Mouse (Mus musculus): ENCODE measurements around the gene Npas4. TPM values are rescaled to one million over a fixed set of nuclear protein-coding genes. Genes with fewer than 3 reads are reported as not detected.
"Not testable (repeated sequence)": the region's sequence is repeated elsewhere in the genome, so short reads cannot be mapped to it uniquely, and the experiment has no call there.

Npas4 gene
- polyA plus RNA-seq, 1 experiment = 7.8 TPM

DNA sequence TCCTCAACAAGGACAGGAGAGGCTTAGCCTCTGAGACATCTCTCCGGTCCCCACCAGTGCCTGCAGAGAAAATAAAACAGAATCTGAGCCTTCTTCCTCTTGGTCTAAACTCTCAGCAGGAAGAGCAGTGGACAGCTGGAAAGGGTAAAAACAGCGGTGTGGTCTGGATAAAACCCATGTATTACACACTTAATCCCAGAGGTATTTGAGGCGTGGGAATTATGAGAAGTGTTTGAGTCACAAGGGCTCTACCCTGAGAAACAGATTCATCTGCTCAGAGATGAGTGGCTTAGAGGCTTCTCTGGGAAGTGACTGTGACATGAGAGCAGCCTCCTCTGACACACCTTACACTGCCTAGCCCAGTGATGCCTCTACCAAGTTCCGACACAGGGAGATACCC lies 27.5 kb upstream of the Npas4 start:
- no peak for DNase-seq (ENCODE audit: low read depth)
- TF ChIP-seq CTCF (IDR thresholded peaks at IDR 0.05; ENCODE audit: borderline replicate concordance, extremely low read depth, insufficient read depth, insufficient read length) (no peak), POLR2A (IDR thresholded peaks at IDR 0.05; ENCODE audit: borderline replicate concordance, extremely low read depth, insufficient read depth, insufficient read length, poor library complexity, severe bottlenecking) (no peak)

DNA sequence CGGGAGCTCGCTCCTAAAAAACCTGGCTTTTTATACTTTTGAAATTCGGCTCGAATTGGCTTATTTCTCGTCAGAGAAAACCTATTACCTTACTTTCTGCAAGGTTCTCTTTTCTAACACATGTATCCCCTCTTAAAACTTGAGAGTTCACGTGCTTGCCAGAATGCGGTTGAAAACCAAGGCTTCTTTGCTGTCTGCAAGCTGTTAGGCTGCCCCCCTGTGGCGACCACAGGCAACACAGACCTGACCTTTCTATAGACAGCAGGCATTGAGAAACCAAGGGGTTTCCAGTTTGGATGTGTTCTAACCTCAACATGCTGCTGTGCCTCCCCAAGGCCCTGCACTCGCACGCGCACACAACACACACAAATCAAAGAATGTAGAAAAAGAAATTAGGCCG lies 26.7 kb upstream of the Npas4 start:
- TF ChIP-seq POLR2A (IDR thresholded peaks at IDR 0.05; ENCODE audit: borderline replicate concordance, extremely low read depth, insufficient read depth, insufficient read length, poor library complexity, severe bottlenecking) (no peak), CTCF (IDR thresholded peaks at IDR 0.05; ENCODE audit: borderline replicate concordance, extremely low read depth, insufficient read depth, insufficient read length) (peak; percentile 91)
- peak; percentile 85 for DNase-seq (ENCODE audit: low read depth)

DNA sequence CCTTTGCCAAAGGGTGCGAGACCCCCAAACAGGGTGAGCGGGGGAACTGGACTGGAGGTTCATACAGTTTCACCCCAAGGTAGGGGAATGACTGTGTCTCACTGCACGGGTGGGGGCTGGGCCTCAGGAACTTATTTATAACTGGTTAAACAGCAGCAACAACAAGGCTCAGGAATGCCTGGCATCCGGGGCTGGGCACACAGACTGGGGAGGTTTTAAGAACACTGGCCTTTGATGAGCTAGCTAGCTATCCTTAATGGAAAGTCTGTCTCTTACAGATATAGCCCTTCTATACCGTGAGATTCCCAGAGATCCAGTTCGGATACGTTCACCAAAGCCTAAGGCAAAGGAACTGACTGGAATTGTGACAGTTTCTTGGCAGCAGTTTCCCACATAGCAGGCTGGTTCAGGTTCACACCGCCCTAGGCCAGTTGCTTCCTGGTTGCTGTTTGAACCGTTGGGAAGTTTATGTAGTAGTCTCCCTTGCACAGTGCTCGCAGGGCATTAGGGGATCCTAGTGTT lies 26.2 kb upstream of the Npas4 start:
- TF ChIP-seq POLR2A (IDR thresholded peaks at IDR 0.05; ENCODE audit: borderline replicate concordance, extremely low read depth, insufficient read depth, insufficient read length, poor library complexity, severe bottlenecking) = no peak
- no peak for TF ChIP-seq CTCF (IDR thresholded peaks at IDR 0.05; ENCODE audit: borderline replicate concordance, extremely low read depth, insufficient read depth, insufficient read length)
- DNase-seq (ENCODE audit: low read depth) = peak; percentile 71

DNA sequence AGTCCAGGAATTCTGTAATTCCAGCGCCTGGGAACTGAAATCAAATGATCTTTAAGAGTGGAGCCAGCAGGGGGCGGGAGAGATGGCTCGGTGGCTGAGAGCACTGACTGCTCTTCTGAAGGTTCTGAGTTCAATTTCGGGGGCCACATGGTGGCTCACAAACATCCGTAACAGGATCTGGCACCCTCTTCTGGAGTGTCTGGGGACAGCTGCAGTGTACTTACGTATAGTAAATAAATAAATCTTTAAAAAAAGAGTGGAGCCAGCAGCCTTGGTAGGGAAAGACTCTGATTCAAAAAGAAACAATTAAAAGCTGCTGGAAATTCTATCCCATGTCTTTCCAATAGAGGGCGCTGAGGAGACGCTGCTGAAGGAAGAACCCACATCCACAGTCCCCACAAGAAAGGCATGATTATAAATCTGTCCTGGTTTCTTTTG lies 24.9 kb upstream of the Npas4 start:
- DNase-seq (ENCODE audit: low read depth) = peak; percentile 64
- TF ChIP-seq POLR2A (IDR thresholded peaks at IDR 0.05; ENCODE audit: borderline replicate concordance, extremely low read depth, insufficient read depth, insufficient read length, poor library complexity, severe bottlenecking) = no peak
- TF ChIP-seq CTCF (IDR thresholded peaks at IDR 0.05; ENCODE audit: borderline replicate concordance, extremely low read depth, insufficient read depth, insufficient read length) = peak; percentile 61; the same call in 1 of the 2 replicates

DNA sequence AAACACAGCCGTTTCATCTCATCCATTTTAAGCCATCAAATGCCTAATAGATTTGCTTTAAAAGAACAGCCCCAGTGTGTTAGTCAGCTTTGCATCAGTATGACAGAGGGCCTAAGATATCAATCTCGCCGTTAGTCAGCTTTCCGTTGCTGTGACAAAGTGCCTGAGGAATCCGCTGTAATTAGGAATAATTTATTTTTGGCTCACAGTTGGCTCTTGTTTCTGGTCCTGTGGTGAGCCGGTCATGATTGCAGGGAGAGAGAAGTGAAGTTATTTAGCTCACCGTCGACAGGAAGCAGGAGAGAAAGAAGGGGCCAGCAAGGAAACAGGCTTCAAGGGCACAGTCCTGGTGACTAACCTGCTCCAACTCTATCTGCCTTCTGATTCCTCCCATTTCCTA lies 23.0 kb upstream of the Npas4 start:
- TF ChIP-seq POLR2A (IDR thresholded peaks at IDR 0.05; ENCODE audit: borderline replicate concordance, extremely low read depth, insufficient read depth, insufficient read length, poor library complexity, severe bottlenecking) = no peak
- no peak for TF ChIP-seq CTCF (IDR thresholded peaks at IDR 0.05; ENCODE audit: borderline replicate concordance, extremely low read depth, insufficient read depth, insufficient read length)
- no peak for DNase-seq (ENCODE audit: low read depth)

DNA sequence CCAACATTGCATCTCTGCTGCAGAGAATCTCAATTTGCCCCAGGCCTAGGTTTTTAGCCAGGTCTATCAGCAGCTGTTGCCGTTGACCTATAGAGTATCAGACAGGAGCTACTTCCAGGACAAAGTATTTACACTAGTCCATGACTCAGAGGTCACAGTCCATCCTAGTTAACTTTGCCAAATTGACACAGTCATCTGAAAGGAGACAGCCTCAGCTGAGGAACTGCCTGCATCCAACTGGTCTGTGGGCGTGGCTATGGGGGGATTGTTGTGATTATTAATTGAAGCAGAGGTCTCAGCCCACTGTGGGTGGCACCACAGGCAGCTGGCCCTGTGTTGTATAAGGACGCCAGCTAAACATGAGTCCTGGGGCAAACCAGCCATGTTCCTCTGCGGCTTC lies 14.8 kb upstream of the Npas4 start:
- TF ChIP-seq POLR2A (IDR thresholded peaks at IDR 0.05; ENCODE audit: borderline replicate concordance, extremely low read depth, insufficient read depth, insufficient read length, poor library complexity, severe bottlenecking) (no peak), CTCF (IDR thresholded peaks at IDR 0.05; ENCODE audit: borderline replicate concordance, extremely low read depth, insufficient read depth, insufficient read length) (no peak)
- no peak for DNase-seq (ENCODE audit: low read depth)

DNA sequence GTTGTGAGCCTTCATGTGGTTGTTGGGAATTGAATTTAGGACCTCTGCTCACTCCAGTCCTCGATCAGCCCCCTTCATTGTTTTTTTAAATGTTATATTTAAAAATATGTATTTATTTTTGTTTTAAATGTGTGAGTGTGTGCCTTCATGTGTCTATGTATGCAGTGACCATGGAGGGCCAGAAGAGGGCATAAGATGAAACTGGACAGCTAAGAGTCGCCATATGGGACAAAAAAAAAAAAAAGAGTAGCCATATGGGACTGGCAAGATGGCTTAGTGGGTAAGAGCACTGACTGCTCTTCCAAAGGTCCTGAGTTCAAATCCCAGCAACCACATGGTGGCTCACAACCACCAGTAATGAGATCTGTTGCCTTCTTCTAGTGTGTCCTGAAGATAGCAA lies 13.5 kb upstream of the Npas4 start:
- DNase-seq (ENCODE audit: low read depth) = not testable (repeated sequence)

DNA sequence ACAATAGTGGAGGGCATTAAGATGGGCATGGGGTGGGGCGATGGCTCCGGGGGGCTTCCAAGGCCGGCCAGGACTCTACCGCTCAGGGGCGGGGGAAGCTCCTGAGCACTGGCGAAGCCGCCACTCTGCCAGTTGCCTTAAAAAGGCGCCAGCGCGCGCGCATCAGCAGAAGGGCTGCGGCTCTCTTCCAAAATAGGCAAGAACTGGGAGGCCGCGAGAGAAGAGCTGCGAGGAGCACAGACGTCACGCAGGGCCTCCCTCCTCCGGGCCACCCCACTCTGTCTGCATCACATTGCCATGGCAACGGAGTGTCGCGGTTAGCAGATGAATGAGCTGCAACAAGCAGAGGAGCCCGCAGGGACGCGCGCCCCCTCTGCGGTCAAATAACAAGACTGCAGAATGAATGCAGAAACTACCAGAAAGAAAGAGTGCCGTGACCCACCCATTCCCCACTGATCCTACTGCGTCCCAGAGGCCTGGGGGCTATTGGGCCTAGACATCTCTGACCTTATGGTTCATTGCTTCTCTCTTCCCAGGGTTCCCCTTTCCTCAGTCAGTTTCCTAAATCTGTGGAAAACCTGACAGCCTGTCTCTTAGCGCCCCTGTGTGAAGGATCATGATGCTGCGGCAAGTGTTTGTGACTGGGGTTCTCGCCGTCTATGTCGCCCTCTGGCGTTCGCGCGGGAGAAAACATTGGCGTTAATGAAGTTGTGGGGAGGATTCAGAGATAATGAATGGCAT lies 11.7 kb upstream of the Npas4 start:
- DNase-seq (ENCODE audit: low read depth) = peak; percentile 99
- TF ChIP-seq CTCF (IDR thresholded peaks at IDR 0.05; ENCODE audit: borderline replicate concordance, extremely low read depth, insufficient read depth, insufficient read length) (peak; percentile 98), POLR2A (IDR thresholded peaks at IDR 0.05; ENCODE audit: borderline replicate concordance, extremely low read depth, insufficient read depth, insufficient read length, poor library complexity, severe bottlenecking) (0 out of 2 replicates have a peak, but pooled peaks have one; percentile 7)

DNA sequence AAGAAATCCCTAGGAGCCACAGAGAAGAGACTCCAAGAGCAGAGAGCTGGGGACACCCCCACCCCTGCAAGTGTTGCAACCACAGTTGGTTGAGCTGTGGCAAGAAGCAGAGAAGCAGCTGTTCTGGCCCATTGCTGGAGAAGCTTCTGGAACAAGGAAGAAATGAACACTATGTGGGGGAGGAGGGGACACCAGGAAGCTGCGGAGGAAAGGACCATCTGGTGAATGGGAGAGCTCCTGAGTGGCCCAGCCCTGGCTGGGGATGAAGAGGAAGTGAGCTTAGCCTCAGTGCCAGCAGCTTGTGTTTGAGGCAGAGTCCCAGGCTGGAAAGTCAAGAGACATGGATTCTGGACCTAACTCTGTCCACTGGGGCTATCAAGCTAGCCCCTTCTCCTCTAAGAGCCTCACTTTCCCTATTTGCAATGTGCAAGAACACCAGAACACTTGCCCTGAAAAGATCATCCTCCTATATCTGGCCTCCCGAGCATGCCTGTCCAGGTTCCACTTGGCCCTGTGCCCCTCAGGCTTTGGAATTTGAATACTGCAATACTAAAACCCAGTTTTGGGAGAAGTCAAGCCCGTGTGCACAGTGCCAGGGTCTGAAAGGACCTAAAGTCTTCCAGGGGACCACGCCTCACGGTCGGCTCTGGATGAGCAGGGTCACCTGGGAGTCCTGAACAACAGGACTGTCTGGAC lies 9.5 kb upstream of the Npas4 start:
- TF ChIP-seq POLR2A (IDR thresholded peaks at IDR 0.05; ENCODE audit: borderline replicate concordance, extremely low read depth, insufficient read depth, insufficient read length, poor library complexity, severe bottlenecking) (no peak), CTCF (IDR thresholded peaks at IDR 0.05; ENCODE audit: borderline replicate concordance, extremely low read depth, insufficient read depth, insufficient read length) (no peak)
- no peak for DNase-seq (ENCODE audit: low read depth)

DNA sequence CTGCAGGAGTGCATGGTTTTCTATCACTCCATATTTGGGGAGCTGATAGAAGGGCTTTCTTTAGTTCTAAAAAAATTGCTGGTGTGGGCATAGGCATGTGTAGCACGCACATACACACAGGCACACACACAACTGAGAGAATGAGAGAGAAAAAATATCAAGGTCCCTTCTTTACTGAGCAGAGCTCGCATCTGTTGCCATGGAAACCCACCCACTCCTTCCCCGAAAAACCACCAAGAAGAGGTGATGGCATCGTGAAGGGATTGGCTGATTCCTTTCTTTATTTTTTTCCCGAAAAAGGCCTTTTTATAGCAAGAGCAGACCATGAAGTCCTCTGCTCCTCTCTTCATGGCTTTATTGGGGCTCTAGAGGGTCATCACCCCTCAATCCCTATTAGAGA lies 3.9 kb upstream of the Npas4 start:
- DNase-seq (ENCODE audit: low read depth) = peak; percentile 75
- TF ChIP-seq CTCF (IDR thresholded peaks at IDR 0.05; ENCODE audit: borderline replicate concordance, extremely low read depth, insufficient read depth, insufficient read length) (no peak), POLR2A (IDR thresholded peaks at IDR 0.05; ENCODE audit: borderline replicate concordance, extremely low read depth, insufficient read depth, insufficient read length, poor library complexity, severe bottlenecking) (no peak)

DNA sequence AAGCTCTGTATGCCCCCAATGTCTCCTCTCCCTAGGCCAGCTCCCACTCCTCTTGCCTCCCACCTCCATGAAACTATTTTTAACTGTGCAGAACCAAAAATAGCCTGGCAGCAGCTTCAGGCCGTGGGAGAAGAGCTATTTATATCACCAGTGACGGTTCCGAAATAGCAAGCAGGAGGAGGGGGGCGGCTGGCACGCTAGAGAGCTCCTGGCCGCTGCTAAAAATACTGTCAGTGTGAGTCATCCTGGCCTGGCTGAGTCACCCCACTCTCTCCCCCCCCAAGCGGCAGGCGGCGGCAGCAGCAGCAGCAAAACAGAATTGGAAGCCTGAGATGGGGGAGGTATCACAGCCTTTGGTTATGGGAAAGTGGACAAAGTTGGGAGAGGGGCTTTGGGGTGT lies 2.8 kb upstream of the Npas4 start:
- peak; percentile 73 for DNase-seq (ENCODE audit: low read depth)
- TF ChIP-seq CTCF (IDR thresholded peaks at IDR 0.05; ENCODE audit: borderline replicate concordance, extremely low read depth, insufficient read depth, insufficient read length) (no peak), POLR2A (IDR thresholded peaks at IDR 0.05; ENCODE audit: borderline replicate concordance, extremely low read depth, insufficient read depth, insufficient read length, poor library complexity, severe bottlenecking) (no peak)

DNA sequence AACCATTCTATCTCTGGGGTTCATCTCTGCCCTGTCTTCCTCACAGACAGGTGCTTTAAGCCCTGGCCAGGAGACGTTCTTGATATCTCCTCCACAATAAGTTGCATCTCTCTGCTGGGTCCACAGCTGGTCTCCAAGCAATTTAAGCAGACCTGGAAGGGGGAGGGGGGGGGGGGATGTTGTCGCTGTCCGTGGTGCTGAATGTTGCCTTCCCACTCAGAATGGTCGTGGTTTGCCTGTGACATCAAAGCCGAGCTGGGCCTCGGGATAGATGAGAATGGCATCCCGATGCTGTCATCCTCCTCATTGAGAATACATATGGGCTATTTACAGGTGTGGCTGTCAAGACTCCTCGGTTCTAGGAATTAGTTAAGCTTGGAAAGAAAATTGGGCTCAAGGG lies 2.3 kb upstream of the Npas4 start:
- TF ChIP-seq POLR2A (IDR thresholded peaks at IDR 0.05; ENCODE audit: borderline replicate concordance, extremely low read depth, insufficient read depth, insufficient read length, poor library complexity, severe bottlenecking) (no peak), CTCF (IDR thresholded peaks at IDR 0.05; ENCODE audit: borderline replicate concordance, extremely low read depth, insufficient read depth, insufficient read length) (no peak)
- no peak for DNase-seq (ENCODE audit: low read depth)
